Mouse (Mus musculus): ENCODE data around the gene Babam2. TPM values are rescaled to one million over a fixed set of nuclear protein-coding genes. Genes with fewer than 3 reads are reported as not detected.
A peak's percentile ranks its signal among the peaks of the same experiment; 100 is the strongest.

Babam2 gene
- polyA plus RNA-seq, 1 experiment from 2014 or later, result 54.7 TPM

- H3K27me3 ChIP-seq (ENCODE audit: control insufficient read depth, insufficient read depth, low read depth, low read length), result no peaks in the 10 kb centered on the region
- H3K4me3 ChIP-seq (ENCODE audit: low read depth, low read length), result no peak overlapping the region
- H3K9me3 ChIP-seq (replicated peaks; ENCODE audit: control insufficient read depth, low read length, poor library complexity, severe bottlenecking), result no peaks in the 10 kb centered on the region
- no peak overlapping the region for H3K9ac ChIP-seq (ENCODE audit: low read depth, low read length)
- H3K36me3 ChIP-seq (ENCODE audit: control insufficient read depth, insufficient read depth, low read length), result no peaks in the 10 kb centered on the region
- peak; percentile 56; the same call in 1 of the 2 replicates for ATAC-seq
- no peaks in the 10 kb centered on the region for H3K4me1 ChIP-seq (ENCODE audit: control insufficient read depth, insufficient read depth, low read length)
- H3K27ac ChIP-seq (ENCODE audit: low read length), result no peak overlapping the region
- H3K4me2 ChIP-seq (ENCODE audit: low read length), result no peak overlapping the region
- WGBS, result 49% methylated on average over 7 of the region's 7 CpGs
These were observed 231.5 kb downstream of the Babam2 start for GRCm38 (mm10) chr5:31929007-31929406.

GRCm38 (mm10) chr5:31931127-31931625 is 233.7 kb downstream of the Babam2 start:
- Histone ChIP-seq H3K27me3 (ENCODE audit: control insufficient read depth, insufficient read depth, low read depth, low read length) (no peaks in the 10 kb centered on the region), H3K36me3 (ENCODE audit: control insufficient read depth, insufficient read depth, low read length) (no peaks in the 10 kb centered on the region), H3K27ac (ENCODE audit: low read length) (no peak overlapping the region), H3K9ac (ENCODE audit: low read depth, low read length) (no peak overlapping the region), H3K4me1 (ENCODE audit: control insufficient read depth, insufficient read depth, low read length) (no peaks in the 10 kb centered on the region), H3K9me3 (replicated peaks; ENCODE audit: control insufficient read depth, low read length, poor library complexity, severe bottlenecking) (no peaks in the 10 kb centered on the region), H3K4me3 (ENCODE audit: low read depth, low read length) (no peak overlapping the region), H3K4me2 (ENCODE audit: low read length) (no peak overlapping the region)
- ATAC-seq, result no peak
- 87% methylated on average over 8 of the region's 8 CpGs for WGBS

GRCm38 (mm10) chr5:31931637-31932036 is 234.2 kb downstream of the Babam2 start:
- H3K27me3 ChIP-seq (ENCODE audit: control insufficient read depth, insufficient read depth, low read depth, low read length), result no peaks in the 10 kb centered on the region
- H3K27ac ChIP-seq (ENCODE audit: low read length), result no peak overlapping the region
- WGBS, result 79% methylated on average over 1 of the region's 1 CpGs
- no peaks in the 10 kb centered on the region for H3K9me3 ChIP-seq (replicated peaks; ENCODE audit: control insufficient read depth, low read length, poor library complexity, severe bottlenecking)
- no peak overlapping the region for H3K4me3 ChIP-seq (ENCODE audit: low read depth, low read length)
- H3K4me1 ChIP-seq (ENCODE audit: control insufficient read depth, insufficient read depth, low read length), result no peaks in the 10 kb centered on the region
- H3K36me3 ChIP-seq (ENCODE audit: control insufficient read depth, insufficient read depth, low read length), result no peaks in the 10 kb centered on the region
- H3K4me2 ChIP-seq (ENCODE audit: low read length), result no peak overlapping the region
- H3K9ac ChIP-seq (ENCODE audit: low read depth, low read length), result no peak overlapping the region
- no peak for ATAC-seq

GRCm38 (mm10) chr5:31933296-31933695 is 235.8 kb downstream of the Babam2 start:
- H3K36me3 ChIP-seq (ENCODE audit: control insufficient read depth, insufficient read depth, low read length), result no peaks in the 10 kb centered on the region
- no peaks in the 10 kb centered on the region for H3K9me3 ChIP-seq (replicated peaks; ENCODE audit: control insufficient read depth, low read length, poor library complexity, severe bottlenecking)
- 93% methylated on average over 6 of the region's 6 CpGs for WGBS
- no peak for ATAC-seq
- H3K4me1 ChIP-seq (ENCODE audit: control insufficient read depth, insufficient read depth, low read length), result no peaks in the 10 kb centered on the region
- H3K4me3 ChIP-seq (ENCODE audit: low read depth, low read length), result no peak overlapping the region
- H3K27me3 ChIP-seq (ENCODE audit: control insufficient read depth, insufficient read depth, low read depth, low read length), result no peaks in the 10 kb centered on the region
- H3K27ac ChIP-seq (ENCODE audit: low read length), result no peak overlapping the region
- no peak overlapping the region for H3K4me2 ChIP-seq (ENCODE audit: low read length)
- no peak overlapping the region for H3K9ac ChIP-seq (ENCODE audit: low read depth, low read length)

GRCm38 (mm10) chr5:31934397-31934796 is 236.9 kb downstream of the Babam2 start:
- Histone ChIP-seq H3K36me3 (ENCODE audit: control insufficient read depth, insufficient read depth, low read length) (no peaks in the 10 kb centered on the region), H3K9me3 (replicated peaks; ENCODE audit: control insufficient read depth, low read length, poor library complexity, severe bottlenecking) (no peaks in the 10 kb centered on the region), H3K27me3 (ENCODE audit: control insufficient read depth, insufficient read depth, low read depth, low read length) (no peaks in the 10 kb centered on the region), H3K9ac (ENCODE audit: low read depth, low read length) (no peak overlapping the region), H3K4me2 (ENCODE audit: low read length) (no peak overlapping the region), H3K4me1 (ENCODE audit: control insufficient read depth, insufficient read depth, low read length) (no peaks in the 10 kb centered on the region), H3K27ac (ENCODE audit: low read length) (no peak overlapping the region), H3K4me3 (ENCODE audit: low read depth, low read length) (no peak overlapping the region)
- WGBS, result 89% methylated on average over 3 of the region's 3 CpGs
- ATAC-seq, result no peak

- Histone ChIP-seq H3K4me1 (ENCODE audit: control insufficient read depth, insufficient read depth, low read length) (no peaks in the 10 kb centered on the region), H3K4me2 (ENCODE audit: low read length) (no peak overlapping the region), H3K4me3 (ENCODE audit: low read depth, low read length) (no peak overlapping the region), H3K27me3 (ENCODE audit: control insufficient read depth, insufficient read depth, low read depth, low read length) (no peaks in the 10 kb centered on the region), H3K9me3 (replicated peaks; ENCODE audit: control insufficient read depth, low read length, poor library complexity, severe bottlenecking) (no peaks in the 10 kb centered on the region), H3K36me3 (ENCODE audit: control insufficient read depth, insufficient read depth, low read length) (no peaks in the 10 kb centered on the region), H3K9ac (ENCODE audit: low read depth, low read length) (no peak overlapping the region), H3K27ac (ENCODE audit: low read length) (no peak overlapping the region)
- no peak for ATAC-seq
- 90% methylated on average over 3 of the region's 3 CpGs for WGBS
These were observed 238.5 kb downstream of the Babam2 start for GRCm38 (mm10) chr5:31935936-31936335.

- no peak overlapping the region for H3K9ac ChIP-seq (ENCODE audit: low read depth, low read length)
- 87% methylated on average over 3 of the region's 3 CpGs for WGBS
- H3K27me3 ChIP-seq (ENCODE audit: control insufficient read depth, insufficient read depth, low read depth, low read length), result no peaks in the 10 kb centered on the region
- no peaks in the 10 kb centered on the region for H3K36me3 ChIP-seq (ENCODE audit: control insufficient read depth, insufficient read depth, low read length)
- ATAC-seq, result no peak
- H3K9me3 ChIP-seq (replicated peaks; ENCODE audit: control insufficient read depth, low read length, poor library complexity, severe bottlenecking), result no peaks in the 10 kb centered on the region
- H3K4me3 ChIP-seq (ENCODE audit: low read depth, low read length), result no peak overlapping the region
- no peak overlapping the region for H3K4me2 ChIP-seq (ENCODE audit: low read length)
- no peaks in the 10 kb centered on the region for H3K4me1 ChIP-seq (ENCODE audit: control insufficient read depth, insufficient read depth, low read length)
- no peak overlapping the region for H3K27ac ChIP-seq (ENCODE audit: low read length)
These were observed 239.0 kb downstream of the Babam2 start for GRCm38 (mm10) chr5:31936523-31936922.

- Histone ChIP-seq H3K27ac (ENCODE audit: low read length) (no peak overlapping the region), H3K27me3 (ENCODE audit: control insufficient read depth, insufficient read depth, low read depth, low read length) (no peaks in the 10 kb centered on the region), H3K9ac (ENCODE audit: low read depth, low read length) (no peak overlapping the region), H3K4me3 (ENCODE audit: low read depth, low read length) (no peak overlapping the region), H3K4me1 (ENCODE audit: control insufficient read depth, insufficient read depth, low read length) (no peaks in the 10 kb centered on the region), H3K9me3 (replicated peaks; ENCODE audit: control insufficient read depth, low read length, poor library complexity, severe bottlenecking) (no peaks in the 10 kb centered on the region), H3K4me2 (ENCODE audit: low read length) (no peak overlapping the region), H3K36me3 (ENCODE audit: control insufficient read depth, insufficient read depth, low read length) (no peaks in the 10 kb centered on the region)
- WGBS, result 94% methylated on average over 8 of the region's 8 CpGs
- no peak for ATAC-seq
These were observed 243.4 kb downstream of the Babam2 start for GRCm38 (mm10) chr5:31940876-31941275.

- H3K9me3 ChIP-seq (replicated peaks; ENCODE audit: control insufficient read depth, low read length, poor library complexity, severe bottlenecking), result no peaks in the 10 kb centered on the region
- no peak overlapping the region for H3K9ac ChIP-seq (ENCODE audit: low read depth, low read length)
- no peak for ATAC-seq
- H3K27ac ChIP-seq (ENCODE audit: low read length), result no peak overlapping the region
- H3K4me3 ChIP-seq (ENCODE audit: low read depth, low read length), result no peak overlapping the region
- 86% methylated on average over 4 of the region's 4 CpGs for WGBS
- H3K4me2 ChIP-seq (ENCODE audit: low read length), result no peak overlapping the region
- no peaks in the 10 kb centered on the region for H3K27me3 ChIP-seq (ENCODE audit: control insufficient read depth, insufficient read depth, low read depth, low read length)
- no peaks in the 10 kb centered on the region for H3K4me1 ChIP-seq (ENCODE audit: control insufficient read depth, insufficient read depth, low read length)
- H3K36me3 ChIP-seq (ENCODE audit: control insufficient read depth, insufficient read depth, low read length), result no peaks in the 10 kb centered on the region
These were observed 249.7 kb downstream of the Babam2 start for GRCm38 (mm10) chr5:31947185-31947584.
